Mouse (Mus musculus): ENCODE measurements around the gene Mcf2l. TPM values are rescaled to one million over a fixed set of nuclear protein-coding genes. Genes with fewer than 3 reads are reported as not detected.

Mcf2l gene
- polyA plus RNA-seq, 1 experiment, result not detected

- TF ChIP-seq GATA1 (IDR thresholded peaks at IDR 0.05; ENCODE audit: low read length), result no peak
These were observed 10.5 kb upstream of the Mcf2l start for GRCm38 (mm10) chr8:12863061-12863460.

- no peak for TF ChIP-seq GATA1 (IDR thresholded peaks at IDR 0.05; ENCODE audit: low read length)
These were observed 10.0 kb upstream of the Mcf2l start for GRCm38 (mm10) chr8:12863608-12864007.

GRCm38 (mm10) chr8:12865790-12866189 is 7.8 kb upstream of the Mcf2l start:
- TF ChIP-seq GATA1 (IDR thresholded peaks at IDR 0.05; ENCODE audit: low read length), result no peak

- TF ChIP-seq GATA1 (IDR thresholded peaks at IDR 0.05; ENCODE audit: low read length), result no peak
These were observed 3.9 kb upstream of the Mcf2l start for GRCm38 (mm10) chr8:12869661-12870060.

- TF ChIP-seq GATA1 (IDR thresholded peaks at IDR 0.05; ENCODE audit: low read length), result no peak
These were observed 3.0 kb upstream of the Mcf2l start for GRCm38 (mm10) chr8:12870656-12871055.

- TF ChIP-seq GATA1 (IDR thresholded peaks at IDR 0.05; ENCODE audit: low read length), result no peak
These were observed 2.1 kb upstream of the Mcf2l start for GRCm38 (mm10) chr8:12871461-12871860.

- no peak for TF ChIP-seq GATA1 (IDR thresholded peaks at IDR 0.05; ENCODE audit: low read length)
These were observed 636 bp upstream of the Mcf2l start for GRCm38 (mm10) chr8:12872983-12873356.

- TF ChIP-seq GATA1 (IDR thresholded peaks at IDR 0.05; ENCODE audit: low read length), result no peak
These were observed 687 bp downstream of the Mcf2l start for GRCm38 (mm10) chr8:12874194-12874791.

- no peak for TF ChIP-seq GATA1 (IDR thresholded peaks at IDR 0.05; ENCODE audit: low read length)
These were observed 1.4 kb downstream of the Mcf2l start for GRCm38 (mm10) chr8:12874971-12875370.

- no peak for TF ChIP-seq GATA1 (IDR thresholded peaks at IDR 0.05; ENCODE audit: low read length)
These were observed 3.5 kb downstream of the Mcf2l start for GRCm38 (mm10) chr8:12877126-12877525.

- TF ChIP-seq GATA1 (IDR thresholded peaks at IDR 0.05; ENCODE audit: low read length), result no peak
These were observed 6.6 kb downstream of the Mcf2l start for GRCm38 (mm10) chr8:12880163-12880562.

- no peak for TF ChIP-seq GATA1 (IDR thresholded peaks at IDR 0.05; ENCODE audit: low read length)
These were observed 9.7 kb downstream of the Mcf2l start for GRCm38 (mm10) chr8:12883051-12884004.

- no peak for TF ChIP-seq GATA1 (IDR thresholded peaks at IDR 0.05; ENCODE audit: low read length)
These were observed 14.3 kb downstream of the Mcf2l start for GRCm38 (mm10) chr8:12887772-12888435.

- TF ChIP-seq GATA1 (IDR thresholded peaks at IDR 0.05; ENCODE audit: low read length), result no peak
These were observed 15.5 kb downstream of the Mcf2l start for GRCm38 (mm10) chr8:12889046-12889598.

GRCm38 (mm10) chr8:12892882-12893446 is 19.4 kb downstream of the Mcf2l start:
- TF ChIP-seq GATA1 (IDR thresholded peaks at IDR 0.05; ENCODE audit: low read length), result no peak

All from G1E-ER4 (cell line).